Mouse (Mus musculus): Measurements from ENCODE around the gene Samd8.

- TF ChIP-seq POLR2A (IDR thresholded peaks at IDR 0.05; ENCODE audit: low read depth, low read length): no peak
- no peak for TF ChIP-seq CTCF (IDR thresholded peaks at IDR 0.05; ENCODE audit: extremely low read depth, insufficient read depth, insufficient read length, insufficient replicate concordance)
These were observed 72.6 kb downstream of the Samd8 start for GRCm38 (mm10) chr14:21822795-21823374.
